Mouse (Mus musculus) CH12.LX (cell line): ENCODE data around the gene Olfr160. TPM values are rescaled to one million over a fixed set of nuclear protein-coding genes. Genes with fewer than 3 reads are reported as not detected.

Experiments
- DNase-seq: peaks from one replicate; pipeline ENCODE4 v3.0.0-alpha.2; 2013; ENCODE audit errors: extremely low read depth
- H3K27ac ChIP-seq: 2 replicates; pipeline ENCODE4 v1.5.1; 2012; ENCODE audit warnings: low read depth, mild to moderate bottlenecking, control low read depth, moderate library complexity; ENCODE audit not compliant: insufficient read depth
- H3K27me3 ChIP-seq: replicated peaks from 2 replicates; pipeline ENCODE3; 2012; ENCODE audit warnings: inconsistent platforms
- H3K36me3 ChIP-seq, 2 experiments: replicated peaks in 1 of 2; 2 replicates each; pipeline versions ENCODE3 to v1.6.1; 2012; ENCODE audit warnings: inconsistent platforms in 1 of 2, low read length in 1 of 2, mild to moderate bottlenecking in 1 of 2, mixed read lengths in 1 of 2, moderate library complexity in 1 of 2; ENCODE audit not compliant: control insufficient read depth in 1 of 2, insufficient read depth in 1 of 2
- H3K4me1 ChIP-seq, 2 experiments: 2 replicates each; pipeline ENCODE4 v1.6.1; 2012; ENCODE audit warnings: inconsistent platforms in 1 of 2, moderate library complexity in 1 of 2; ENCODE audit not compliant: insufficient read depth in 2 of 2, control insufficient read depth in 1 of 2
- H3K4me2 ChIP-seq: 2 replicates; pipeline ENCODE4 v1.6.1; 2012; ENCODE audit warnings: low read depth, mild to moderate bottlenecking, control low read depth; ENCODE audit not compliant: poor library complexity, insufficient read depth, severe bottlenecking
- H3K4me3 ChIP-seq, 3 experiments: fragments of 150-350 bp in 1 of 3; sonication (generic) in 1 of 3; replicated peaks in 1 of 3; 2 replicates each; pipeline versions ENCODE3 to v1.5.1; 2011 to 2012; ENCODE audit warnings: low read depth in 2 of 3, low read length in 2 of 3, mild to moderate bottlenecking in 2 of 3, moderate library complexity in 2 of 3, control low read depth in 1 of 3, improper control_type of control experiment in 1 of 3, inconsistent platforms in 1 of 3, mixed read lengths in 1 of 3; ENCODE audit not compliant: poor library complexity in 1 of 3
- H3K79me2 ChIP-seq: replicated peaks from 2 replicates; pipeline ENCODE4 v1.6.1; 2012; ENCODE audit warnings: mild to moderate bottlenecking, moderate library complexity; ENCODE audit not compliant: control insufficient read depth, poor library complexity, insufficient read depth, severe bottlenecking; ENCODE audit errors: extremely low read depth
- H3K9ac ChIP-seq: 2 replicates; pipeline ENCODE4 v1.6.1; 2012; ENCODE audit warnings: low read depth, mild to moderate bottlenecking, control low read depth, moderate library complexity; ENCODE audit not compliant: insufficient read depth
- H3K9me3 ChIP-seq: replicated peaks from 2 replicates; pipeline ENCODE3; 2012; ENCODE audit warnings: low read length, inconsistent platforms, mixed read lengths
- BHLHE40 ChIP-seq: IDR thresholded peaks from 2 replicates; pipeline ENCODE4 v1.6.1; 2011; ENCODE audit warnings: mild to moderate bottlenecking, low read depth, low read length, improper control_type of control experiment
- CHD2 ChIP-seq: IDR thresholded peaks from 2 replicates; pipeline ENCODE4 v1.6.1; 2011; ENCODE audit warnings: low read length, improper control_type of control experiment
- E2F4 ChIP-seq: IDR thresholded peaks from 2 replicates; pipeline ENCODE4 v1.6.1; 2011; ENCODE audit warnings: low read depth, low read length, improper control_type of control experiment; ENCODE audit not compliant: insufficient replicate concordance
- ELF1 ChIP-seq: IDR thresholded peaks from 2 replicates; pipeline ENCODE4 v1.6.1; 2014; ENCODE audit warnings: low read depth, mild to moderate bottlenecking, inconsistent platforms, low read length, improper control_type of control experiment
- EP300 ChIP-seq: IDR thresholded peaks from 2 replicates; pipeline ENCODE4 v1.6.1; 2011; ENCODE audit warnings: low read length, improper control_type of control experiment
- HCFC1 ChIP-seq: IDR thresholded peaks from 2 replicates; pipeline ENCODE4 v1.6.1; 2012; ENCODE audit warnings: low read depth, mild to moderate bottlenecking, inconsistent platforms, low read length, improper control_type of control experiment
- IRF4 ChIP-seq: IDR thresholded peaks from 2 replicates; pipeline ENCODE4 v1.6.1; 2014; ENCODE audit warnings: low read depth, mild to moderate bottlenecking, inconsistent platforms, low read length, improper control_type of control experiment
- JUN ChIP-seq: IDR thresholded peaks from 2 replicates; pipeline ENCODE4 v1.6.1; 2011; ENCODE audit warnings: low read depth, mild to moderate bottlenecking, low read length, improper control_type of control experiment, moderate library complexity; ENCODE audit not compliant: insufficient read depth
- JUND ChIP-seq: conservative IDR thresholded peaks from 2 replicates; pipeline ENCODE4 v1.6.1; 2011; ENCODE audit warnings: low read depth, low read length, improper control_type of control experiment
- MAX ChIP-seq: IDR thresholded peaks from 2 replicates; pipeline ENCODE4 v1.6.1; 2011; ENCODE audit warnings: low read length, improper control_type of control experiment
- MEF2A ChIP-seq: IDR thresholded peaks from 2 replicates; pipeline ENCODE4 v1.6.1; 2014; ENCODE audit warnings: low read depth, mild to moderate bottlenecking, inconsistent platforms, low read length, improper control_type of control experiment, borderline replicate concordance
- MYC ChIP-seq: IDR thresholded peaks from 2 replicates; pipeline ENCODE4 v1.6.1; 2011; ENCODE audit warnings: low read depth, mild to moderate bottlenecking, improper control_type of control experiment, low read length
- POLR2A ChIP-seq: IDR thresholded peaks from 2 replicates; pipeline ENCODE4 v1.6.1; 2011; ENCODE audit warnings: low read depth, mild to moderate bottlenecking, improper control_type of control experiment, low read length
- SIN3A ChIP-seq: IDR thresholded peaks from 2 replicates; pipeline ENCODE4 v1.6.1; 2012; ENCODE audit warnings: low read length, improper control_type of control experiment, inconsistent platforms
- SMC3 ChIP-seq: IDR thresholded peaks from 2 replicates; pipeline ENCODE4 v1.6.1; 2011; ENCODE audit warnings: low read depth, low read length, improper control_type of control experiment
- USF2 ChIP-seq: conservative IDR thresholded peaks from 2 replicates; pipeline ENCODE4 v1.6.1; 2011; ENCODE audit warnings: low read depth, low read length, improper control_type of control experiment
- ZC3H11A ChIP-seq: IDR thresholded peaks from 2 replicates; pipeline ENCODE4 v1.6.1; 2012; ENCODE audit warnings: low read depth, mild to moderate bottlenecking, inconsistent platforms, low read length, improper control_type of control experiment
- ZKSCAN1 ChIP-seq: IDR thresholded peaks from 2 replicates; pipeline ENCODE4 v1.6.1; 2012; ENCODE audit warnings: low read depth, inconsistent platforms, low read length, improper control_type of control experiment, borderline replicate concordance
- ZNF384 ChIP-seq: IDR thresholded peaks from 2 replicates; pipeline ENCODE4 v1.6.1; 2012; ENCODE audit warnings: low read depth, low read length, improper control_type of control experiment, inconsistent platforms
- dilution Hi-C: fragments of 300-500 bp; cut with MboI; formaldehyde crosslinking; loops from 2 replicates; pipeline ENCODE4 v1.14.3; 2020; ENCODE audit warnings: low sequenced_read_pairs; ENCODE audit not compliant: extremely low pct_unique_long_range_greater_than_20kb, extremely low pct_ligation_motif_present
- in situ Hi-C: fragments of 300-500 bp; cut with MboI; formaldehyde crosslinking; loops from 3 replicates; pipeline ENCODE4 v1.14.3; 2019; ENCODE audit warnings: low sequenced_read_pairs, low pct_ligation_motif_present, low pct_unique_long_range_greater_than_20kb, mixed read lengths
- polyA plus RNA-seq: library from polyadenylated mRNA; unstranded; fragments of >175 nt; gene quantifications from 2 replicates; pipeline ENCODE4 v1.2.1, GENCODE M21; 2012; ENCODE audit warnings: low read depth; ENCODE audit not compliant: insufficient read length
- total RNA-seq, 2 experiments: library from RNA; depleted of rRNA; stranded (reverse); fragments of 300-350 nt in 1 of 2; fragments of >200 nt in 1 of 2; gene quantifications; 2 replicates each; pipeline ENCODE4 v1.2.3; 2012 to 2014

Gene Olfr160
- total and polyA plus RNA-seq, 3 experiments = not detected

DNA sequence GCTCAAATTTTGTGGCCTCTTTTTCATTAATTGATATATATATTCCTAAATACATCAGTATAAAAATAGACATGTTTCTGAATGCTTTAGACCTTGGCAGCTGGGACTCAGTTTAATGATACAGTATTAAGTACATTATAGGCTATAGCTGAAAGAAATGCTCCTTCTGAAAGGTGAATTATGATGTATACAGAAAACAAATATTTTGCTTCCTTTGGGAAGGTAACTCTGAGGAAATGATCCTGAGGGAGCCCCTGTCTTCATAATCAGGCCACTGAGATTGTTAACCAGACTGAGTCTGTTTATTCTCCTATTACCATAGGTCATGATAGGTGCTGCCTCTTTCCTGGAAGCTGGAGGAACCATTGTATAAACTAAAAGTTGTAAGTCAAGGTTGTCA is 28.8 kb upstream of the Olfr160 start, which contains the start of gene Olfr874:
Gene Olfr874 (plus strand): TSS at position 301 of the 400 bp plus-strand sequence.
- Histone ChIP-seq H3K36me3 (no peaks in the 10 kb centered on the region), H3K79me2 (no peaks in the 10 kb centered on the region), H3K4me3 (no peak within 1 kb of the TSS), H3K9ac (no peak within 1 kb of the TSS), H3K27me3 (no peaks in the 10 kb centered on the region), H3K27ac (no peak within 1 kb of the TSS), H3K9me3 (no peaks in the 10 kb centered on the region), H3K4me2 (no peak within 1 kb of the TSS), H3K4me1 (no peaks in the 10 kb centered on the region)
- in situ Hi-C loops = no loop called here
- no peak for TF ChIP-seq HCFC1
- TF ChIP-seq JUND = no peak
- TF ChIP-seq CHD2 = no peak
- no peak for TF ChIP-seq MYC
- TF ChIP-seq ZNF384 = no peak
- TF ChIP-seq EP300 = no peak
- no peak for TF ChIP-seq JUN
- no peak for TF ChIP-seq ELF1
- no peak for TF ChIP-seq MAX
- TF ChIP-seq ZKSCAN1 = no peak
- no peak for TF ChIP-seq POLR2A
- no peak for TF ChIP-seq MEF2A
- TF ChIP-seq USF2 = no peak
- TF ChIP-seq E2F4 = no peak
- TF ChIP-seq BHLHE40 = no peak
- TF ChIP-seq ZC3H11A = no peak
- DNase-seq = no peak
- dilution Hi-C loops = no loop called here

DNA sequence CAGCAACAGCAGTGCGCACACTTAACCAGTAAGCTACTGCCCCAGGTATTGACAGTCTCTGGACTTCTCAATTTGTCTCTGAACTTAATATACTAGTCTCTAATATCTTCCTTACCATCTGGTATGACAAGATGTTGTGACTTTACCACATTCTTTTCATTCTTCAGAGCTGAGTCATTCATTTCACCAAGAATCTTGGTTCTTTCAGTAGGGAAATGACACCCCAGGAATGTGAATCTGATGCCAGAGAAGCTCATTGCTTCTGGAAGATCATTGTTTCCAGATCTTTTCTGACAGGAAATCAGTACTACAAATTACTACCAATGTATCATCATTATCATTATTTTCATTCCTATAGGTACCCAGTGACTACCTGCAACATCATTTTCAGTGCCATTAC is 18.3 kb upstream of the Olfr160 start:
- no peaks in the 10 kb centered on the region for H3K36me3 ChIP-seq
- H3K79me2 ChIP-seq = no peaks in the 10 kb centered on the region
- no peaks in the 10 kb centered on the region for H3K27me3 ChIP-seq
- no peaks in the 10 kb centered on the region for H3K9me3 ChIP-seq
- in situ Hi-C loops (no loop called here), dilution Hi-C loops (no loop called here)
- H3K4me1 ChIP-seq = no peaks in the 10 kb centered on the region
- DNase-seq = no peak
- H3K9ac ChIP-seq = no peak overlapping the region
- H3K4me2 ChIP-seq = no peak overlapping the region
- H3K4me3 ChIP-seq = no peak overlapping the region
- TF ChIP-seq MAX (no peak), SIN3A (no peak), IRF4 (no peak), HCFC1 (no peak), SMC3 (no peak)
- H3K27ac ChIP-seq = no peak overlapping the region
